Mouse (Mus musculus) stomach, adult 2 months (tissue): Measurements from ENCODE around the gene Aspg. TPM values are rescaled to one million over a fixed set of nuclear protein-coding genes. Genes with fewer than 3 reads are reported as not detected.

ENCODE experiments used
- polyA plus RNA-seq: library from polyadenylated mRNA; depleted of rRNA; stranded (reverse); fragments of >200 nt; gene quantifications from 2 replicates; pipeline ENCODE4 v1.2.3, GENCODE M21; 2012; rRNA removed

Aspg gene
- 3.8 and 4.5 TPM in 2 replicates for polyA plus RNA-seq

GRCm38 (mm10) chr12:112106541-112106971 lies at the start of gene Aspg:
Aspg (plus strand) TSS chr12:112106679.

GRCm38 (mm10) chr12:112145875-112146651 lies 39.6 kb downstream of the Aspg start, which contains the start of gene Kif26a:
Kif26a (plus strand) TSS chr12:112146208.

Other genes starting within 250 kb of the Aspg start
- gene Ppp1r13b, start 198.6 kb upstream of the Aspg start, polyA plus RNA-seq: 10.0 and 10.8 TPM in 2 replicates
- 3.6 and 4.0 TPM in 2 replicates for gene Atp5mpl, start 139.7 kb upstream of the Aspg start, polyA plus RNA-seq
- 0.03 TPM in 1 of 2 replicates, not detected in the other for gene Tdrd9, start 135.1 kb upstream of the Aspg start, polyA plus RNA-seq
- gene Rd3l, start 125.4 kb upstream of the Aspg start, polyA plus RNA-seq: 0.22 TPM in 1 of 2 replicates, not detected in the other
- gene Kif26a, start 39.5 kb downstream of the Aspg start, polyA plus RNA-seq: 2.5 and 3.5 TPM in 2 replicates